Mouse (Mus musculus): ENCODE results near the gene Mospd3. TPM values are rescaled to one million over a fixed set of nuclear protein-coding genes. Genes with fewer than 3 reads are reported as not detected.

The Mospd3 gene
- polyA plus RNA-seq (2012; fragmentation: generic; extraction: Trizol) = 30.3 TPM

GRCm38 (mm10) chr5:137600619-137601364 is at the start of gene Mospd3:
Mospd3 (minus strand) TSS chr5:137601058.
- Histone ChIP-seq H3K79me2 (ENCODE audit: control insufficient read depth, insufficient read depth) (peaks cover 13% of the 10 kb centered on the region), H3ac (ENCODE audit: control insufficient read depth, insufficient read length) (peak within 1 kb of the TSS; percentile 43), H3K4me2 (ENCODE audit: low read depth) (peak within 1 kb of the TSS; percentile 96), H3K27me3 (ENCODE audit: control insufficient read depth, insufficient read depth, insufficient read length) (no peaks in the 10 kb centered on the region), H3K4me3 (peak within 1 kb of the TSS; percentile 56), H3K36me3 (ENCODE audit: control insufficient read depth, insufficient read depth) (peaks cover 9% of the 10 kb centered on the region)
- TF ChIP-seq TCF12 (IDR thresholded peaks at IDR 0.05; ENCODE audit: insufficient read depth, poor library complexity, severe bottlenecking) = no peak
- peak in 1 of 3 experiments; percentile 0 for TF ChIP-seq MYOD1 (IDR thresholded peaks at IDR 0.05; ENCODE audit: control insufficient read depth in 1 of 3, insufficient read length in 2 of 3, low read depth in 2 of 3)
- TF ChIP-seq E2F4 (IDR thresholded peaks at IDR 0.05; ENCODE audit: insufficient read depth) = no peak
- peak; percentile 60 for TF ChIP-seq POLR2A (IDR thresholded peaks at IDR 0.05; ENCODE audit: insufficient read length, low read depth)
- TF ChIP-seq USF1 (IDR thresholded peaks at IDR 0.05; ENCODE audit: low read depth) = no peak
- TF ChIP-seq MAX (IDR thresholded peaks at IDR 0.05; ENCODE audit: low read depth) = no peak
- TF ChIP-seq MYOG (IDR thresholded peaks at IDR 0.05; ENCODE audit: control insufficient read depth in 1 of 3, insufficient read depth in 1 of 3, insufficient read length in 2 of 3, low read depth in 2 of 3) = peak in 1 of 3 experiments; percentile 29
- TF ChIP-seq REST (IDR thresholded peaks at IDR 0.05; ENCODE audit: insufficient read depth, insufficient read length) = no peak
- TF ChIP-seq CEBPB (IDR thresholded peaks at IDR 0.05; ENCODE audit: insufficient read depth, poor library complexity, severe bottlenecking) = no peak
- TF ChIP-seq POLR2AphosphoS2 (IDR thresholded peaks at IDR 0.05; ENCODE audit: insufficient read length, low read depth) = peak; percentile 39
- TF ChIP-seq SRF (IDR thresholded peaks at IDR 0.05; ENCODE audit: control insufficient read depth, insufficient read length, low read depth) = peak; percentile 93
- TF ChIP-seq TCF3 (IDR thresholded peaks at IDR 0.05; ENCODE audit: insufficient read length, low read depth) = no peak

- Histone ChIP-seq H3K79me2 (ENCODE audit: control insufficient read depth, insufficient read depth) (no peaks in the 10 kb centered on the region), H3K4me3 (no peak overlapping the region), H3K27me3 (ENCODE audit: control insufficient read depth, insufficient read depth, insufficient read length) (no peaks in the 10 kb centered on the region), H3K36me3 (ENCODE audit: control insufficient read depth, insufficient read depth) (no peaks in the 10 kb centered on the region), H3ac (ENCODE audit: control insufficient read depth, insufficient read length) (no peak overlapping the region), H3K4me2 (ENCODE audit: low read depth) (no peak overlapping the region)
- no peak for TF ChIP-seq POLR2A (IDR thresholded peaks at IDR 0.05; ENCODE audit: insufficient read length, low read depth)
- no peak for TF ChIP-seq USF1 (IDR thresholded peaks at IDR 0.05; ENCODE audit: low read depth)
- no peak for TF ChIP-seq SRF (IDR thresholded peaks at IDR 0.05; ENCODE audit: control insufficient read depth, insufficient read length, low read depth)
- TF ChIP-seq TCF12 (IDR thresholded peaks at IDR 0.05; ENCODE audit: insufficient read depth, poor library complexity, severe bottlenecking) = no peak
- TF ChIP-seq E2F4 (IDR thresholded peaks at IDR 0.05; ENCODE audit: insufficient read depth) = no peak
- no peak for TF ChIP-seq TCF3 (IDR thresholded peaks at IDR 0.05; ENCODE audit: insufficient read length, low read depth)
- TF ChIP-seq REST (IDR thresholded peaks at IDR 0.05; ENCODE audit: insufficient read depth, insufficient read length) = no peak
- no peak for TF ChIP-seq MYOD1 (IDR thresholded peaks at IDR 0.05; ENCODE audit: control insufficient read depth in 1 of 3, insufficient read length in 2 of 3, low read depth in 2 of 3)
- no peak for TF ChIP-seq MAX (IDR thresholded peaks at IDR 0.05; ENCODE audit: low read depth)
- TF ChIP-seq POLR2AphosphoS2 (IDR thresholded peaks at IDR 0.05; ENCODE audit: insufficient read length, low read depth) = no peak
- no peak for TF ChIP-seq MYOG (IDR thresholded peaks at IDR 0.05; ENCODE audit: control insufficient read depth in 1 of 3, insufficient read depth in 1 of 3, insufficient read length in 2 of 3, low read depth in 2 of 3)
- no peak for TF ChIP-seq CEBPB (IDR thresholded peaks at IDR 0.05; ENCODE audit: insufficient read depth, poor library complexity, severe bottlenecking)
These were observed 49.1 kb upstream of the Mospd3 start for GRCm38 (mm10) chr5:137649669-137650571.

GRCm38 (mm10) chr5:137649251-137649650 is 48.4 kb upstream of the Mospd3 start:
- no peak overlapping the region for H3ac ChIP-seq (ENCODE audit: control insufficient read depth, insufficient read length)
- H3K36me3 ChIP-seq (ENCODE audit: control insufficient read depth, insufficient read depth) = no peaks in the 10 kb centered on the region
- H3K4me2 ChIP-seq (ENCODE audit: low read depth) = no peak overlapping the region
- H3K79me2 ChIP-seq (ENCODE audit: control insufficient read depth, insufficient read depth) = no peaks in the 10 kb centered on the region
- no peak overlapping the region for H3K4me3 ChIP-seq
- TF ChIP-seq POLR2AphosphoS2 (IDR thresholded peaks at IDR 0.05; ENCODE audit: insufficient read length, low read depth) = no peak
- TF ChIP-seq MYOD1 (IDR thresholded peaks at IDR 0.05; ENCODE audit: control insufficient read depth in 1 of 3, insufficient read length in 2 of 3, low read depth in 2 of 3) = no peak
- no peak for TF ChIP-seq TCF12 (IDR thresholded peaks at IDR 0.05; ENCODE audit: insufficient read depth, poor library complexity, severe bottlenecking)
- TF ChIP-seq USF1 (IDR thresholded peaks at IDR 0.05; ENCODE audit: low read depth) = no peak
- no peak for TF ChIP-seq TCF3 (IDR thresholded peaks at IDR 0.05; ENCODE audit: insufficient read length, low read depth)
- no peak for TF ChIP-seq REST (IDR thresholded peaks at IDR 0.05; ENCODE audit: insufficient read depth, insufficient read length)
- TF ChIP-seq CEBPB (IDR thresholded peaks at IDR 0.05; ENCODE audit: insufficient read depth, poor library complexity, severe bottlenecking) = no peak
- no peak for TF ChIP-seq POLR2A (IDR thresholded peaks at IDR 0.05; ENCODE audit: insufficient read length, low read depth)
- no peak for TF ChIP-seq E2F4 (IDR thresholded peaks at IDR 0.05; ENCODE audit: insufficient read depth)
- no peak for TF ChIP-seq MAX (IDR thresholded peaks at IDR 0.05; ENCODE audit: low read depth)
- no peaks in the 10 kb centered on the region for H3K27me3 ChIP-seq (ENCODE audit: control insufficient read depth, insufficient read depth, insufficient read length)

- Histone ChIP-seq H3K27me3 (ENCODE audit: control insufficient read depth, insufficient read depth, insufficient read length) (no peaks in the 10 kb centered on the region), H3K36me3 (ENCODE audit: control insufficient read depth, insufficient read depth) (no peaks in the 10 kb centered on the region), H3K4me2 (ENCODE audit: low read depth) (no peak overlapping the region), H3K79me2 (ENCODE audit: control insufficient read depth, insufficient read depth) (no peaks in the 10 kb centered on the region), H3ac (ENCODE audit: control insufficient read depth, insufficient read length) (no peak overlapping the region), H3K4me3 (no peak overlapping the region)
- TF ChIP-seq MYOD1 (IDR thresholded peaks at IDR 0.05; ENCODE audit: control insufficient read depth in 1 of 3, insufficient read length in 2 of 3, low read depth in 2 of 3) (no peak), SRF (IDR thresholded peaks at IDR 0.05; ENCODE audit: control insufficient read depth, insufficient read length, low read depth) (no peak), TCF12 (IDR thresholded peaks at IDR 0.05; ENCODE audit: insufficient read depth, poor library complexity, severe bottlenecking) (no peak), E2F4 (IDR thresholded peaks at IDR 0.05; ENCODE audit: insufficient read depth) (no peak), POLR2AphosphoS2 (IDR thresholded peaks at IDR 0.05; ENCODE audit: insufficient read length, low read depth) (no peak), MAX (IDR thresholded peaks at IDR 0.05; ENCODE audit: low read depth) (no peak), MYOG (IDR thresholded peaks at IDR 0.05; ENCODE audit: control insufficient read depth in 1 of 3, insufficient read depth in 1 of 3, insufficient read length in 2 of 3, low read depth in 2 of 3) (no peak), CEBPB (IDR thresholded peaks at IDR 0.05; ENCODE audit: insufficient read depth, poor library complexity, severe bottlenecking) (no peak)
These were observed 47.2 kb upstream of the Mospd3 start for GRCm38 (mm10) chr5:137647827-137648601.
